Mouse (Mus musculus) G1E (cell line): ENCODE data around the gene Bcl2l14. TPM values are rescaled to one million over a fixed set of nuclear protein-coding genes. Genes with fewer than 3 reads are reported as not detected.

ENCODE experiments used
- ATAC-seq: 2 replicates; pipeline ENCODE4 v1.8.0; 2016; ENCODE audit warnings: mild to moderate bottlenecking; ENCODE audit not compliant: insufficient number of reproducible peaks, poor library complexity, low FRiP score, severe bottlenecking; ENCODE audit errors: extremely low read depth
- DNase-seq: peaks from one replicate; pipeline ENCODE4 v3.0.0; 2012; ENCODE audit warnings: low spot score
- H3K27me3 ChIP-seq: 2 replicates; pipeline ENCODE4 v1.6.1; 2012; ENCODE audit warnings: mild to moderate bottlenecking, low read length, inconsistent platforms; ENCODE audit not compliant: insufficient read depth
- H3K36me3 ChIP-seq: replicated peaks from 2 replicates; pipeline ENCODE3; 2012; ENCODE audit warnings: mild to moderate bottlenecking, inconsistent platforms
- H3K4me1 ChIP-seq: 2 replicates; pipeline ENCODE4 v1.6.1; 2012; ENCODE audit warnings: low read depth, low read length, inconsistent platforms, mixed read lengths; ENCODE audit not compliant: insufficient read depth
- H3K4me3 ChIP-seq: 2 replicates; pipeline ENCODE4 v1.5.1; 2012; ENCODE audit warnings: low read depth, mild to moderate bottlenecking, inconsistent platforms, low read length, moderate library complexity, mixed read lengths
- H3K9me3 ChIP-seq: replicated peaks from 2 replicates; pipeline ENCODE4 v1.6.1; 2012; ENCODE audit warnings: inconsistent platforms
- CTCF ChIP-seq: IDR thresholded peaks from 2 replicates; pipeline ENCODE4 v1.5.1; 2012; ENCODE audit warnings: low read depth, low read length, inconsistent platforms, mixed read lengths
- GATA1 ChIP-seq: IDR thresholded peaks from 2 replicates; pipeline ENCODE4 v1.6.1; 2012; ENCODE audit warnings: borderline replicate concordance, low read length, inconsistent platforms, mixed read lengths
- GATA2 ChIP-seq: IDR thresholded peaks from 2 replicates; pipeline ENCODE4 v1.6.1; 2012; ENCODE audit warnings: low read depth, low read length, inconsistent platforms, borderline replicate concordance
- POLR2AphosphoS5 ChIP-seq: IDR thresholded peaks from 2 replicates; pipeline ENCODE4 v1.6.1; 2012; ENCODE audit warnings: low read depth, low read length, inconsistent platforms; ENCODE audit not compliant: insufficient replicate concordance
- TAL1 ChIP-seq: conservative IDR thresholded peaks from 2 replicates; pipeline ENCODE4 v1.6.1; 2012; ENCODE audit warnings: low read depth, low read length, inconsistent platforms, mixed read lengths
- polyA plus RNA-seq: library from polyadenylated mRNA; stranded (reverse); fragments of >175 nt; gene quantifications from 2 replicates; pipeline ENCODE4 v1.2.3, GENCODE M21; 2012
- total RNA-seq, 2 experiments: library from RNA; stranded (forward) in 1 of 2; stranded (reverse) in 1 of 2; fragments of 200-1000 nt in 1 of 2; fragments of >200 nt in 1 of 2; fragmentation: Nextera tagmentation in 1 of 2; gene quantifications; 2 replicates each; pipeline ENCODE4 v1.2.3; 2014 to 2017

Bcl2l14 gene
- total and polyA plus RNA-seq, 3 experiments = 0.71 TPM; not detected in 2

DNA sequence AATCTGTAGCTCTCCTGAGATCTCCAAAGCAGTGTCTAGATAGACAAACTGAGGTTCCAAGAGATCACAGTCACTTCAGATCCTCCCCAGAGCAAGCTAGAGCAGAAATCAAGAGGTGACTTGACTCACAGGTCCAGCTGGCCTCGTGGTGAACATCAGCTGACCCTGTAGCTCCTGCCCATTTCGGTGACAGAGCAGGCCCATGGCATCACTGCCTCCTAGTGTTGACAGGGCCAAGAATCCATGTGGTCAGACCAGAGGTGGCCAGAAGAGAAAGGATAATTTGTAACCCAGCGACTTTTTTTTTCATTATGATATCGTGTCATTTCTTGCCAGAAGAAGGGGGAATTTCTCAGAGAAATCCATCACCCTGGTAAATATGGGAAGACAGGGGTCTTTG is 30.2 kb upstream of the Bcl2l14 start:
- no peak for ATAC-seq

DNA sequence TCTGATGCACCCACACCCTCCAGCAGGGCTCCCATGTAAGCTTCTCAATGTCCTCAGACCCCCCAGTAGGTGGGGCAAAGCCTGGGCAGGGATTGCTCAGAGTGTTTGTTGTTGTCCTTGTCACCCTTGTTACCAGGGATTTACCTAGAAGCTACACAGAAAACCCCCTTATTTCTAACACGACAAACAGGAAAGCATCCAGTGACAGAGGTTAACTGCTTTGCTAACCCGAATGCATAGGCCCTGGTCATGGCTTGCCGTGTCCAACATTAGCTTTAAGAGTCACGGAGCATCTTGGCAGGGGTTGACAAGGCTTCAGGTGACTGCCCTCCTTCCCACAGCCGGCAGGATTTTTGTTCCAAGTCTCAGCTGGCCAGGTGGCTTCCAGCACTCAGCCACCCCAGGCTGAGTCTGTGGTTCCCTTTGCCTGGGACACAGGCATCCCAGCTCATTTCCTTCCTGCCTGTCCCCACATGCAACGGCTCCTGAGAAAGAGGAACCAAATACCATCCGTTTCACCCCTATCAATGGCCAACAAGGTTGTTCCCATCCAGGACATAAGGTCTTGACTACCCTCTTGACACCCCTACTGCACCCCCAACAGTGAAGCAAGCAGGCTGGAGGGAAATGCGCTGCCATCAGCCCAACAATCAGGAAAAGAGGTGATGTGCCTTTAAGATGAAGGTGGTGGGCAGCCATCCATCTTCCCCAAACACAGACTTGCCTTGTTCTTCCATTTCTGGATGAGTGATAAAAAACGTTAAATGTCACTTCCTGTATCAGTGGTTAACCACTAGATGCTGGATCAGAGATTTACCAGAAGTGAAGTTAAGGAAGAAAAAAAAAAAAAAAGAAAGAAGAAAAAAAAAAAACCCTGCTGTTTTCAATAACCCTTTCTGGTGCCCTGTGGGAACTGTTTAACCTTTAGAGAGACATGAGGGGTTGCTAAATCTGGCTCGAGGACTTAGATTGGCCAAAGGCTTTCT is 29.5 kb upstream of the Bcl2l14 start:
- peaks cover 19% of the 10 kb centered on the region for H3K27me3 ChIP-seq
- peaks cover 2% of the 10 kb centered on the region; the same call in 1 of the 2 replicates for H3K4me1 ChIP-seq
- H3K4me3 ChIP-seq = no peak overlapping the region
- no peaks in the 10 kb centered on the region for H3K9me3 ChIP-seq
- ATAC-seq (no peak; the same call in 1 of the 2 replicates), DNase-seq (no peak)
- no peaks in the 10 kb centered on the region for H3K36me3 ChIP-seq
- TF ChIP-seq GATA1 (no peak), CTCF (no peak)

More for the DNA sequence above, 30.2 kb upstream of the Bcl2l14 start:
- no peaks in the 10 kb centered on the region for H3K9me3 ChIP-seq
- no peak overlapping the region for H3K4me3 ChIP-seq
- TF ChIP-seq POLR2AphosphoS5 (no peak), GATA2 (no peak), CTCF (no peak), GATA1 (no peak), TAL1 (no peak)
- peaks cover 2% of the 10 kb centered on the region; the same call in 1 of the 2 replicates for H3K4me1 ChIP-seq
- peaks cover 21% of the 10 kb centered on the region for H3K27me3 ChIP-seq
- H3K36me3 ChIP-seq = no peaks in the 10 kb centered on the region
- DNase-seq = no peak

DNA sequence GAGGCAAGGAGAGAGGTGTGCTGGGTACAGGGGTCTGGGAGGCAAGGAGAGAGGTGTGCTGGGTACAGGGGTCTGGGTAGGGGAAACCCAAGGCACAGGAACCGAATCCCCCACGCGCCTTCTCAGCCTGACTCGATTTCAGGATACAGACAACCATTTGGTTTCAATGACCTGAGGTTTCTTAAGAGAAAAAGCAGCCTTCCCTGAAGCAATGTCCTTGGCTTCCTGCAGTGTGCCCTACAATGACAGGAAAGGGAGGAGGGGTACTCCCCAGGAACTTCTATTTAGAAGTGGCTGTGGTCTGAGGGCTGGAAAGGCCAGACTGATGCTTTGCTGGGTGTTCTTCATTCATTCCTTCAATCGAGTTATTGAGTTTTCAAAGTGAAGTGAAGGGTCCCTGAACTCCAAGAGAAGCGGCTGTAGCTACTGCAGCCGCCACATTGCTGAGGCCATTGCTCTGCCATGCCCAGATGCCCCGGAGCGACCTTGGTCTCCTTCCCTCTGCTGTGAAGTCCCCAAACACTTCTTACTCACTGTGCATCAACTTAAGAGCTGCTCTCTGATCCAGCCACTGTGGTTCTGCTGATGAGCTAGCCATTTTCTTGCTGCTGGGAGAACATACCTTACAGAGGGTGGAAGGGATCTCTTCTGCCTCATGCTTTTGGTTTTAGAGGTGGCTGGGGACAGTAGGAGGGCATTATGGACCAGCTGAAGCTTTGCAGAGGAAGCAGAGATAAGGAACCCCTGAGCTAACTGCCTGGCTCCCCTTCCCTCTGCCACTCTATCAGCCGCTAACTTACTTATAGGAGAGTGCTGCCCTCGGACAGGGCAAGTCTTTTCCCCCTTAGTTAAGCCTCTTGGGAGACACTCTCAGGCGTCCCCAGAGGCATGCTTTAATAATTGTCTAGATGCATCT is 28.5 kb upstream of the Bcl2l14 start:
- Histone ChIP-seq H3K27me3 (peaks cover 16% of the 10 kb centered on the region), H3K9me3 (no peaks in the 10 kb centered on the region), H3K4me1 (peaks cover 2% of the 10 kb centered on the region; the same call in 1 of the 2 replicates), H3K4me3 (no peak overlapping the region), H3K36me3 (no peaks in the 10 kb centered on the region)
- DNase-seq (no peak), ATAC-seq (no peak)
- no peak for TF ChIP-seq TAL1

DNA sequence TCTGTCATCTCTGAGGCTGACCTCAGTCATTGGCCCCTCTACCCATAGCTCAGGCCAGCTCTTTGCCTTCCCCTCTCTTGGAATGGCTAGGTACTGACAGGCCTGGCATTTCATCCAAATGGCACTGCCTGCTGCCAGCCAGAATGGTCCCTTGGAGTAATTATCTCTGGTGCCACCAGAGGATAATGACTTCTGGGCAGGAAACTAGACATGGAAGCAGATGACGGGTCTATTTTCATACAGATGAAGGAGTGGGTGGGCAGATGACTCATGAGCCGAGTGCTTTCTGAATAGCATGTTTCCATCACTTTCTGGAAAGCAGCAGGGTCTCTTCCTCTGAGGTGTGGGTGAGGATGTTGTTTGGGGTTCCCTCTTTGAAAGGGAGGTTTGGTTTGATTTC is 23.2 kb upstream of the Bcl2l14 start:
- Histone ChIP-seq H3K9me3 (no peaks in the 10 kb centered on the region), H3K4me1 (no peaks in the 10 kb centered on the region), H3K36me3 (no peaks in the 10 kb centered on the region), H3K27me3 (peaks cover 19% of the 10 kb centered on the region), H3K4me3 (no peak overlapping the region)
- DNase-seq (no peak), ATAC-seq (no peak)
- TF ChIP-seq POLR2AphosphoS5 = no peak
- TF ChIP-seq CTCF = no peak
- no peak for TF ChIP-seq GATA2
- no peak for TF ChIP-seq TAL1
- no peak for TF ChIP-seq GATA1

DNA sequence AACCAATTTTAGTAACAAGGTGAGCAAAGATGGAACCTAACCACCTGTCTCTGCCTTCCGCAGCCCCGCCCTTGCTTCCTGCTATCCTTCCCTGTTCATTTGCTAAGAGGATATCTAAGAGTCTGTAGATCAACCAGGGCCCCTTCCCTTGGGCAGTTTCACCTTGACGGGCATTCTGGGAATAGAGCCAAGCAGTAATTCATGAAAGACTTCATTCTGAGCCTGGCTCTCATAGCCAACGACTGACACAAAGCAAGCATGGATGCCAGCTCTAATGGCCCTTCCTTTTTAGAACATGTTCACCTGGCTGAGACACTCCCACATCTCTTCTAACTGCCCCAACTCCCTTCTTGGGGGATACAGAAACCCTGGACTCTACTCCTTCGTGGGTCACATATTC is 18.9 kb upstream of the Bcl2l14 start:
- Histone ChIP-seq H3K9me3 (no peaks in the 10 kb centered on the region), H3K36me3 (no peaks in the 10 kb centered on the region), H3K4me1 (no peaks in the 10 kb centered on the region), H3K4me3 (no peak overlapping the region), H3K27me3 (peaks cover 7% of the 10 kb centered on the region)
- ATAC-seq (no peak), DNase-seq (no peak)
- TF ChIP-seq TAL1 (no peak), CTCF (no peak), GATA2 (no peak), GATA1 (no peak), POLR2AphosphoS5 (no peak)

DNA sequence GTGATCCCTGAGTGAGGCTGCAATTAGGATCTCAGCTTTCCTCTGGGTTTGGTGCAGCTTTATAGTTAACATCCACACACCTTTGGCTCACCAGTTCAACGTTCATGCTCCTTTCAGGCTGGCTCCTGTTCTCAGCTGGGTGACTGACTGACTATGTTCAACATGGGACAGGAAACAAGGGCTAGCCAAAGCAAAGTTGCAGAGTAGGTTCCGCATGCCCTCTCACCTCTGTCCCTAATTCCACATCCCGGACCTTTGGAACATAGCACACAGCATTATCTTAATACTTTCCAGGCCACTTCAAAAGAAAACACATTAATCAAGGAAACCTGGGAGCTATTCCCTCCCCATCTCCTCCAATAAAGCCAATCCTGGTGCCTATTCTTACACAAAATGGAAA is 18.3 kb upstream of the Bcl2l14 start:
- no peaks in the 10 kb centered on the region for H3K36me3 ChIP-seq

More for the DNA sequence above, 18.3 kb upstream of the Bcl2l14 start:
- DNase-seq (no peak), ATAC-seq (no peak)
- no peak for TF ChIP-seq CTCF
- TF ChIP-seq GATA2 = no peak
- no peak for TF ChIP-seq TAL1
- no peak for TF ChIP-seq POLR2AphosphoS5
- Histone ChIP-seq H3K4me3 (no peak overlapping the region), H3K4me1 (no peaks in the 10 kb centered on the region), H3K9me3 (no peaks in the 10 kb centered on the region), H3K27me3 (peaks cover 7% of the 10 kb centered on the region)
